Mouse (Mus musculus) liver, adult 2 months (tissue): ENCODE measurements at regions not wholly inside any gene's neighbourhood (a gene's known extent, or its start where the extent isn't known, plus 50 kb on each side); places are given as distances from the start of the nearest gene placed in this dataset.

ENCODE experiments used
- CTCF ChIP-seq: fragments of 200-500 bp; IDR thresholded peaks from 2 replicates; pipeline ENCODE4 v1.5.1; 2011; ENCODE audit warnings: low read depth, low read length, control low read depth
- POLR2A ChIP-seq: fragments of 200-500 bp; IDR thresholded peaks from 2 replicates; pipeline ENCODE4 v1.6.1; 2011; ENCODE audit warnings: low read length, control low read depth; ENCODE audit not compliant: insufficient read depth; ENCODE audit errors: extremely low read depth

DNA sequence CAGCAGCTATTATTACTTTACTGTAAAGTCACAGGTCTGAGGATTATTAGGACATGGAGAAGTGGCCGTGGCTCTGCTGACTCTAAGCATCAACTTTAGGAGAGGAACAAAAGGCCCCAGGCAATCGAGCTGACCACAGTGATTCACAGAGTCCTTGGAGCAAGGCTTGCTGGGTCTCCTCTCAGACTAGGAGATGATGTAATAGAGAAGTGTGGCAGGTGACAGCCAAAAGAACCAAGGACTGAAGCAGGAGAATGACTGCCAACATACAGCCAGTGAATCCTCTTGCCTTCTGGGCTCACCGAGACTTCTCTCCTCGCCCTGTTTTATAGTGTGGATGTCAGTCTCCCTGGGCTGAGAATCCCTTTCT lies 130.3 kb downstream of the Tfcp2l1 start:
- TF ChIP-seq POLR2A, result no peak
- TF ChIP-seq CTCF, result no peak
